Mouse (Mus musculus) cerebellum, adult 2 months (tissue): ENCODE data around the gene Fam163b.

Source experiments
- CTCF ChIP-seq: fragments of 200-500 bp; IDR thresholded peaks from 2 replicates; pipeline ENCODE4 v1.5.1; 2011; ENCODE audit warnings: low read depth, mild to moderate bottlenecking, control low read depth, low read length, moderate library complexity, borderline replicate concordance; ENCODE audit not compliant: insufficient read depth
- POLR2A ChIP-seq: fragments of 200-500 bp; IDR thresholded peaks from 2 replicates; pipeline ENCODE4 v1.6.1; 2011; ENCODE audit warnings: low read length, control low read depth, borderline replicate concordance; ENCODE audit not compliant: insufficient read depth

- TF ChIP-seq POLR2A (no peak), CTCF (no peak)
Measured at GRCm38 (mm10) chr2:27071978-27072377, 70.3 kb downstream of the Fam163b start, which contains the start of gene Mymk.
